Mouse (Mus musculus) B cell, adult (primary cell): Measurements from ENCODE around the gene Itgb2l. TPM values are rescaled to one million over a fixed set of nuclear protein-coding genes. Genes with fewer than 3 reads are reported as not detected.

Experiments
- total RNA-seq: library from RNA; stranded (reverse); gene quantifications from 4 replicates; pipeline ENCODE4 v1.2.4, GENCODE M21; 2023; ENCODE audit not compliant: inconsistent age

The Itgb2l gene
- not detected in 4 replicates for total RNA-seq

DNA sequence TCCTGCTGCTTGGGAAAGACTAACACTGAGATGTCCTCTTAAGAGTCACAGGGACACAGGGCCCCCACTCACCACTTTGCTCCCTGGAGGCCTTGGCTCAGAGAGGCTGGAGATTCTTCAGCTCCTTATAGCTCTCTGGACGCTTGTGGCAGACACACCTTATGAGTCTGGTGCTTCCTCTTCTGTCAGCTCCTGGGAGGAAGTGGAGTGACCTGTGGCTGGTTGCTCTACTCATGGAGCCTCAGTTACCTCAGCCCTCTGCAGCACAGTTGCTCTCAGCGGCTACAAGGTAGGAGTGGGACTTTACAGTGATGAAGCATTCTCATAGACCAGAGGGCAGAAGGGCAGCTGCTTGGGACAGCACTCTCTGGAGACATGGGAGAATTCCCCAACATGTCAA lies at the start of gene Itgb2l:
TSS of gene Itgb2l (minus strand) at position 152 of the 400 bp plus-strand sequence.

DNA sequence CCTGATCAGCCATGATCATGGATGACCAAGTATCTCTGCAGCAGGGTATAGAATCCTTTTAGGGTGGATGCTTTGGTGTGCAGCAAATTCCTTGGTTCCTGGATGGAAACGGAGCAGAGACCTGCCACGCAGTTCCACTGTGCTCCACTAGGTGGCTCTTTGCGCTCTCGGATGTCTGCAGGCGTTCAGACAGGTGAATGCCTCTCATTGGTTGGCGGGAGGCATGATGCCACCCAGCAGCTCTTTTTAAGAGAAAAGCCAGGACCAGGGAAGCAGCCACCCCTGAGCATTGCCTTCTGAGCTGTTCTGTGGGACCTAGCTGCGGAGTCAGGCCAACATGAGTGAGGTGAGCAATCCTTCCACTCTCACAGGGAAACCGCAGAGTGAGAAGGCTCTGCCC lies 24.0 kb upstream of the Itgb2l start, which contains the start of gene Pcp4:
TSS of gene Pcp4 (plus strand) at position 162 of the 400 bp plus-strand sequence.

Other genes with a start within 250 kb of the Itgb2l start
- not detected in 4 replicates for gene Sh3bgr, start 243.2 kb downstream of the Itgb2l start, total RNA-seq
- not detected in 4 replicates for gene B3galt5, start 207.8 kb downstream of the Itgb2l start, total RNA-seq
- gene Pcp4, start 24.0 kb upstream of the Itgb2l start, total RNA-seq, result 32.5 to 41.5 TPM (median 38.9 TPM) in 4 replicates